24 mouse cellular contexts compared by ENCODE assay signal in genomic region chr4:145256144-145256543, GRCm38 (mm10). TPM values are rescaled to one million over a fixed set of nuclear protein-coding genes. Genes with fewer than 3 reads are reported as not detected.
DNase-seq lines count a peak whose midpoint lies in the region; ATAC-seq and TF ChIP-seq lines count a peak whose summit lies in the region.
"Had no signal": no experiment of that assay in that cellular context is flagged by ENCODE, and none has a peak within 500 bp of the region (broad histone marks: within the 10 kb centered on the region; RNA-seq: fewer than 3 reads in every experiment).

No protein-coding gene starts in this region.

- WGBS in heart, embryonic 10.5 days: 77% methylated on average over 5 of the region's 5 CpGs
- 88% methylated on average over 5 of the region's 5 CpGs for WGBS in midbrain, embryonic 11.5 days
- WGBS in midbrain, embryonic 14.5 days: 91% methylated on average over 5 of the region's 5 CpGs

- intact Hi-C loops in heart, postnatal 36 days (cut with DNase I): no loop called here

- H3K4me2 ChIP-seq in midbrain, embryonic 11.5 days: no peak overlapping the region
- no peak overlapping the region for H3K4me2 ChIP-seq in midbrain, embryonic 14.5 days (ENCODE audit: low read length)

- H3K9ac ChIP-seq in midbrain, embryonic 11.5 days (ENCODE audit: low read length): no peak overlapping the region
- H3K9ac ChIP-seq in midbrain, embryonic 14.5 days (replicated peaks; ENCODE audit: low read length): no peak overlapping the region

- no peak overlapping the region for H3K27ac ChIP-seq in heart, embryonic 10.5 days
- H3K27ac ChIP-seq in midbrain, embryonic 11.5 days (ENCODE audit: low read depth, low read length): no peak overlapping the region
- no peak overlapping the region for H3K27ac ChIP-seq in midbrain, embryonic 14.5 days (replicated peaks; ENCODE audit: low read depth, low read length)
- H3K27ac ChIP-seq in bone marrow macrophage, adult 2 months (ENCODE audit: insufficient read depth, low read depth, low read length): 0 out of 2 replicates have a peak overlapping the region, but pooled peaks have one; percentile 12

- TF ChIP-seq CTCF in bone marrow macrophage, adult 2 months (IDR thresholded peaks at IDR 0.05; ENCODE audit: low read depth, low read length): no peak

- DNase-seq in heart, embryonic 10.5 days (ENCODE audit: low spot score): peak; percentile 61
- DNase-seq in heart, postnatal 36 days: no peak
- DNase-seq in midbrain, embryonic 11.5 days (ENCODE audit: low spot score, missing footprints): peak; percentile 78
- no peak for DNase-seq in midbrain, embryonic 14.5 days
- no peak for DNase-seq in embryo, embryonic 10.5 days (ENCODE audit: low spot score)
- DNase-seq: adrenal gland, adult 2 months; adrenal gland, adult 8-10 months; adrenal gland, postnatal 10 days; adrenal gland, postnatal 14 days; adrenal gland, postnatal 25 days; adrenal gland, postnatal 36 days; B cell, adult 2 months; cerebellum, adult 11 months; cerebellum, adult 11-12 months; cerebellum, adult 18-20 months; cerebellum, adult 2 months had no signal

- H3K4me3 ChIP-seq in heart, embryonic 10.5 days: no peak overlapping the region
- H3K4me3 ChIP-seq in midbrain, embryonic 11.5 days (ENCODE audit: low read depth, low read length): no peak overlapping the region
- no peak overlapping the region for H3K4me3 ChIP-seq in midbrain, embryonic 14.5 days (replicated peaks; ENCODE audit: low read depth, low read length)
- H3K4me3 ChIP-seq in bone marrow macrophage, adult 2 months (ENCODE audit: insufficient read depth, low read length): no peak overlapping the region

- no peaks in the 10 kb centered on the region for H3K36me3 ChIP-seq in heart, embryonic 10.5 days
- no peaks in the 10 kb centered on the region for H3K36me3 ChIP-seq in midbrain, embryonic 11.5 days (ENCODE audit: control insufficient read depth, insufficient read depth, low read length)
- H3K36me3 ChIP-seq in midbrain, embryonic 14.5 days (ENCODE audit: control insufficient read depth, insufficient read depth, low read length): no peaks in the 10 kb centered on the region
- H3K36me3 ChIP-seq: G1E had no signal

- H3K4me1 ChIP-seq in heart, embryonic 10.5 days: no peaks in the 10 kb centered on the region
- H3K4me1 ChIP-seq in midbrain, embryonic 11.5 days (ENCODE audit: control insufficient read depth, insufficient read depth, low read length): no peaks in the 10 kb centered on the region
- H3K4me1 ChIP-seq in midbrain, embryonic 14.5 days (ENCODE audit: control insufficient read depth, insufficient read depth, low read length): no peaks in the 10 kb centered on the region
- peaks cover 73% of the 10 kb centered on the region for H3K4me1 ChIP-seq in bone marrow macrophage, adult 2 months (ENCODE audit: control insufficient read depth, insufficient read depth, low read length)

- no peaks in the 10 kb centered on the region for H3K9me3 ChIP-seq in heart, embryonic 10.5 days
- H3K9me3 ChIP-seq in midbrain, embryonic 11.5 days (ENCODE audit: control insufficient read depth, low read length): no peaks in the 10 kb centered on the region
- H3K9me3 ChIP-seq in midbrain, embryonic 14.5 days (ENCODE audit: control insufficient read depth, low read length): no peaks in the 10 kb centered on the region

- no peaks in the 10 kb centered on the region for H3K27me3 ChIP-seq in heart, embryonic 10.5 days (ENCODE audit: insufficient read depth, poor library complexity, severe bottlenecking)
- no peaks in the 10 kb centered on the region for H3K27me3 ChIP-seq in midbrain, embryonic 11.5 days (ENCODE audit: control insufficient read depth, insufficient read depth, low read length)
- no peaks in the 10 kb centered on the region for H3K27me3 ChIP-seq in midbrain, embryonic 14.5 days (ENCODE audit: control insufficient read depth, insufficient read depth, low read length)
- H3K27me3 ChIP-seq: CH12.LX, Patski had no signal

- ATAC-seq in midbrain, embryonic 11.5 days (ENCODE audit: low FRiP score): no peak
- ATAC-seq in midbrain, embryonic 14.5 days (ENCODE audit: low FRiP score, low TSS enrichment): no peak
- ATAC-seq: activated CD4-positive, CD25-positive, alpha-beta regulatory T cell, adult 4 months; CD4-positive, CD25-positive, alpha-beta regulatory T cell, adult 4 months; Patski had no signal

- no peak for TF ChIP-seq POLR2A in bone marrow macrophage, adult 2 months (IDR thresholded peaks at IDR 0.05; ENCODE audit: borderline replicate concordance, low read depth, low read length)

RNA-seq across cellular contexts. Expression of gene Tnfrsf1b, which starts 9.5 kb away (rescaled TPM):
- polyA plus RNA-seq in heart, embryonic 10.5 days (2016; fragmentation: Nextera tagmentation; extraction: Ambion mirVana): 2.5 and 4.2 TPM in 2 replicates
- total RNA-seq in heart, postnatal 36 days (2021): 1 to 10 TPM; 6.0 to 8.1 TPM
- polyA plus RNA-seq in midbrain, embryonic 11.5 days (2014; fragmentation: Nextera tagmentation; extraction: Ambion mirVana): 1.9 and 2.4 TPM in 2 replicates
- polyA plus RNA-seq in midbrain, embryonic 14.5 days (2014; fragmentation: Nextera tagmentation; extraction: Ambion mirVana): 1.6 and 2.7 TPM in 2 replicates
- polyA plus RNA-seq in bone marrow macrophage, adult 2 months (2012; ENCODE audit: insufficient read depth, insufficient read length, missing spikeins): 181 and 222 TPM in 2 replicates
- total RNA-seq: G1E had no signal
- polyA plus RNA-seq: G1E had no signal

RNA-seq across cellular contexts. Expression of gene Tnfrsf8, which starts 58.8 kb away (rescaled TPM):
- polyA plus RNA-seq in heart, embryonic 10.5 days (2016; fragmentation: Nextera tagmentation; extraction: Ambion mirVana): not detected in 2 replicates
- total RNA-seq in heart, postnatal 36 days (2021): under 1 TPM in 1 of 2 experiments, not detected in 1; 0.11 TPM
- polyA plus RNA-seq in midbrain, embryonic 11.5 days (2014; fragmentation: Nextera tagmentation; extraction: Ambion mirVana): 0.04 TPM in 1 of 2 replicates, not detected in the other
- 0.29 and 0.39 TPM in 2 replicates for polyA plus RNA-seq in midbrain, embryonic 14.5 days (2014; fragmentation: Nextera tagmentation; extraction: Ambion mirVana)
- 0.39 and 1.1 TPM in 2 replicates for polyA plus RNA-seq in bone marrow macrophage, adult 2 months (2012; ENCODE audit: insufficient read depth, insufficient read length, missing spikeins)
- total RNA-seq: MEL had no signal
- polyA plus RNA-seq: C2C12, G1E had no signal

Comparison
In these comparisons a context has a peak if more than half of its experiments do, and no peak if none do; other contexts are left out.
1. DNase-seq: peak in heart, embryonic 10.5 days (single experiment) and midbrain, embryonic 11.5 days (single experiment); none in heart, postnatal 36 days (0 of 2), midbrain, embryonic 14.5 days (single experiment) and embryo, embryonic 10.5 days (single experiment).
2. RNA of gene Tnfrsf1b, which starts 9.5 kb away (polyA plus RNA-seq): 181 to 222 TPM in bone marrow macrophage, adult 2 months; 1.6 to 2.7 TPM in midbrain, embryonic 14.5 days, 2.5 to 4.2 TPM in heart, embryonic 10.5 days and 1.9 to 2.4 TPM in midbrain, embryonic 11.5 days; every median in the first group is over 10 times any median in the second.